Mouse (Mus musculus) MEL (cell line): Measurements from ENCODE around the gene Ildr2. TPM values are rescaled to one million over a fixed set of nuclear protein-coding genes. Genes with fewer than 3 reads are reported as not detected.

Source experiments
- DNase-seq: peaks from one replicate; pipeline ENCODE4 v3.0.0; 2011; ENCODE audit warnings: low read depth, low spot score
- H3K27ac ChIP-seq: 2 replicates; pipeline ENCODE4 v1.5.1; 2012; ENCODE audit warnings: low read depth, mild to moderate bottlenecking, control low read depth, low read length, moderate library complexity; ENCODE audit not compliant: control insufficient read depth
- H3K27me3 ChIP-seq, 2 experiments: fragments of 150-350 bp in 1 of 2; sonication (generic) in 1 of 2; 2 replicates each; pipeline ENCODE4 v1.6.1; 2012; ENCODE audit warnings: low read length in 2 of 2, mild to moderate bottlenecking in 2 of 2, improper control_type of control experiment in 1 of 2, moderate library complexity in 1 of 2; ENCODE audit not compliant: insufficient read depth in 2 of 2, control insufficient read depth in 1 of 2
- H3K36me3 ChIP-seq, 2 experiments: 2 replicates each; pipeline ENCODE4 v1.6.1; 2012 to 2014; ENCODE audit warnings: low read length in 2 of 2, improper control_type of control experiment in 1 of 2, inconsistent platforms in 1 of 2, mild to moderate bottlenecking in 1 of 2; ENCODE audit not compliant: insufficient read depth in 2 of 2, control insufficient read depth in 1 of 2
- H3K4me1 ChIP-seq, 2 experiments: fragments of 150-350 bp in 1 of 2; sonication (generic) in 1 of 2; 2 replicates each; pipeline ENCODE4 v1.6.1; 2012; ENCODE audit warnings: low read length in 2 of 2, improper control_type of control experiment in 1 of 2, mild to moderate bottlenecking in 1 of 2; ENCODE audit not compliant: insufficient read depth in 2 of 2, control insufficient read depth in 1 of 2
- H3K4me3 ChIP-seq, 2 experiments: fragments of 150-350 bp in 1 of 2; sonication (generic) in 1 of 2; 2 replicates each; pipeline ENCODE4 v1.5.1; 2012; ENCODE audit warnings: low read depth in 2 of 2, low read length in 2 of 2, mild to moderate bottlenecking in 2 of 2, moderate library complexity in 2 of 2, control low read depth in 1 of 2, improper control_type of control experiment in 1 of 2; ENCODE audit not compliant: control insufficient read depth in 1 of 2, insufficient read depth in 1 of 2
- H3K79me2 ChIP-seq: 2 replicates; pipeline ENCODE4 v1.6.1; 2012; ENCODE audit warnings: mild to moderate bottlenecking, low read length, moderate library complexity; ENCODE audit not compliant: control insufficient read depth, poor library complexity, insufficient read depth
- H3K9ac ChIP-seq: 2 replicates; pipeline ENCODE4 v1.6.1; 2012; ENCODE audit warnings: low read depth, mild to moderate bottlenecking, control low read depth, low read length, moderate library complexity; ENCODE audit not compliant: control insufficient read depth, poor library complexity, severe bottlenecking
- H3K9me3 ChIP-seq: fragments of 150-350 bp; sonication (generic); replicated peaks from 2 replicates; pipeline ENCODE4 v1.6.1; 2012; ENCODE audit warnings: mild to moderate bottlenecking, low read length, improper control_type of control experiment, moderate library complexity; ENCODE audit not compliant: insufficient read depth
- BHLHE40 ChIP-seq: IDR thresholded peaks from 2 replicates; pipeline ENCODE4 v1.6.1; 2012; ENCODE audit warnings: low read depth, mild to moderate bottlenecking, inconsistent platforms, low read length, improper control_type of control experiment, borderline replicate concordance
- CHD1 ChIP-seq: IDR thresholded peaks from 2 replicates; pipeline ENCODE4 v1.6.1; 2012; ENCODE audit warnings: low read depth, mild to moderate bottlenecking, inconsistent platforms, low read length, improper control_type of control experiment
- CTCF ChIP-seq, 3 experiments: IDR thresholded peaks in 2 of 3; conservative IDR thresholded peaks in 1 of 3; 2 replicates each; pipeline ENCODE4 v1.5.1; 2011 to 2012; ENCODE audit warnings: low read length in 3 of 3, low read depth in 2 of 3, mild to moderate bottlenecking in 2 of 3, improper control_type of control experiment in 1 of 3, inconsistent platforms in 1 of 3, mixed read lengths in 1 of 3, moderate library complexity in 1 of 3; ENCODE audit not compliant: control insufficient read depth in 1 of 3, insufficient read depth in 1 of 3, poor library complexity in 1 of 3, severe bottlenecking in 1 of 3
- ELF1 ChIP-seq: IDR thresholded peaks from 2 replicates; pipeline ENCODE4 v1.6.1; 2014; ENCODE audit warnings: low read depth, mild to moderate bottlenecking, inconsistent platforms, low read length, improper control_type of control experiment, moderate library complexity
- ETS1 ChIP-seq: IDR thresholded peaks from 2 replicates; pipeline ENCODE4 v1.6.1; 2012; ENCODE audit warnings: low read depth, mild to moderate bottlenecking, inconsistent platforms, low read length, improper control_type of control experiment, moderate library complexity
- GABPA ChIP-seq: IDR thresholded peaks from 2 replicates; pipeline ENCODE4 v1.6.1; 2012; ENCODE audit warnings: low read depth, mild to moderate bottlenecking, inconsistent platforms, low read length, improper control_type of control experiment, moderate library complexity
- JUND ChIP-seq: IDR thresholded peaks from 2 replicates; pipeline ENCODE4 v1.6.1; 2011; ENCODE audit warnings: low read depth, mild to moderate bottlenecking, improper control_type of control experiment, low read length
- KAT2A ChIP-seq: conservative IDR thresholded peaks from 2 replicates; pipeline ENCODE4 v1.6.1; 2012; ENCODE audit warnings: low read depth, low read length, improper control_type of control experiment, inconsistent platforms
- MAX ChIP-seq: IDR thresholded peaks from 2 replicates; pipeline ENCODE4 v1.6.1; 2011; ENCODE audit warnings: low read length, improper control_type of control experiment
- MEF2A ChIP-seq: IDR thresholded peaks from 2 replicates; pipeline ENCODE4 v1.6.1; 2014; ENCODE audit warnings: low read depth, mild to moderate bottlenecking, inconsistent platforms, low read length, improper control_type of control experiment; ENCODE audit not compliant: poor library complexity, insufficient replicate concordance, severe bottlenecking; ENCODE audit errors: extremely low read depth
- MYB ChIP-seq: IDR thresholded peaks from 2 replicates; pipeline ENCODE4 v1.6.1; 2011; ENCODE audit warnings: mild to moderate bottlenecking, low read depth, low read length, improper control_type of control experiment
- MYC ChIP-seq: IDR thresholded peaks from 2 replicates; pipeline ENCODE4 v1.6.1; 2011; ENCODE audit warnings: low read depth, mild to moderate bottlenecking, low read length, improper control_type of control experiment, moderate library complexity
- NELFE ChIP-seq: IDR thresholded peaks from 2 replicates; pipeline ENCODE4 v1.6.1; 2011; ENCODE audit warnings: low read depth, low read length, improper control_type of control experiment
- NRF1 ChIP-seq: IDR thresholded peaks from 2 replicates; pipeline ENCODE4 v1.6.1; 2014; ENCODE audit warnings: low read depth, mild to moderate bottlenecking, inconsistent platforms, low read length, improper control_type of control experiment, moderate library complexity; ENCODE audit not compliant: poor library complexity, insufficient read depth, severe bottlenecking
- POLR2A ChIP-seq, 2 experiments: IDR thresholded peaks; 2 replicates each; pipeline ENCODE4 v1.6.1; 2011 to 2012; ENCODE audit warnings: low read length in 2 of 2, mild to moderate bottlenecking in 2 of 2, control low read depth in 1 of 2, improper control_type of control experiment in 1 of 2, low read depth in 1 of 2, moderate library complexity in 1 of 2; ENCODE audit not compliant: control insufficient read depth in 1 of 2, insufficient read depth in 1 of 2, poor library complexity in 1 of 2
- RCOR1 ChIP-seq: IDR thresholded peaks from 2 replicates; pipeline ENCODE4 v1.6.1; 2012; ENCODE audit warnings: low read depth, mild to moderate bottlenecking, inconsistent platforms, low read length, improper control_type of control experiment
- SIN3A ChIP-seq: IDR thresholded peaks from 2 replicates; pipeline ENCODE4 v1.6.1; 2012; ENCODE audit warnings: low read length, improper control_type of control experiment, inconsistent platforms
- SMC3 ChIP-seq: IDR thresholded peaks from 2 replicates; pipeline ENCODE4 v1.6.1; 2011; ENCODE audit warnings: low read depth, low read length, improper control_type of control experiment
- TAL1 ChIP-seq: IDR thresholded peaks from 2 replicates; pipeline ENCODE4 v1.6.1; 2012; ENCODE audit warnings: mild to moderate bottlenecking, inconsistent platforms, low read length, moderate library complexity, mixed read lengths
- TCF12 ChIP-seq: IDR thresholded peaks from 2 replicates; pipeline ENCODE4 v1.6.1; 2014; ENCODE audit warnings: low read depth, mild to moderate bottlenecking, inconsistent platforms, low read length, improper control_type of control experiment, moderate library complexity
- UBTF ChIP-seq: IDR thresholded peaks from 2 replicates; pipeline ENCODE4 v1.6.1; 2012; ENCODE audit warnings: low read depth, mild to moderate bottlenecking, inconsistent platforms, low read length, improper control_type of control experiment, moderate library complexity, borderline replicate concordance; ENCODE audit not compliant: insufficient read depth
- USF1 ChIP-seq: IDR thresholded peaks from 2 replicates; pipeline ENCODE4 v1.6.1; 2014; ENCODE audit warnings: low read depth, mild to moderate bottlenecking, inconsistent platforms, low read length, improper control_type of control experiment, moderate library complexity
- USF2 ChIP-seq, 2 experiments: IDR thresholded peaks; 2 replicates each; pipeline ENCODE4 v1.6.1; 2011 to 2012; ENCODE audit warnings: improper control_type of control experiment in 2 of 2, low read length in 2 of 2, borderline replicate concordance in 1 of 2, inconsistent platforms in 1 of 2, low read depth in 1 of 2, mild to moderate bottlenecking in 1 of 2; ENCODE audit not compliant: insufficient read depth in 1 of 2
- ZC3H11A ChIP-seq: IDR thresholded peaks from 2 replicates; pipeline ENCODE4 v1.6.1; 2012; ENCODE audit warnings: low read depth, mild to moderate bottlenecking, inconsistent platforms, low read length, improper control_type of control experiment
- ZKSCAN1 ChIP-seq: IDR thresholded peaks from 2 replicates; pipeline ENCODE4 v1.6.1; 2012; ENCODE audit warnings: low read depth, mild to moderate bottlenecking, inconsistent platforms, low read length, improper control_type of control experiment, moderate library complexity
- ZMIZ1 ChIP-seq: IDR thresholded peaks from 2 replicates; pipeline ENCODE4 v1.6.1; 2012; ENCODE audit warnings: low read depth, mild to moderate bottlenecking, inconsistent platforms, low read length, improper control_type of control experiment, moderate library complexity
- polyA plus RNA-seq, 2 experiments: library from polyadenylated mRNA; stranded (reverse) in 1 of 2; unstranded in 1 of 2; fragments of >175 nt in 1 of 2; fragments of >200 nt in 1 of 2; gene quantifications; 2 replicates each; pipeline versions ENCODE4 v1.2.1 to v1.2.4; 2012; ENCODE audit warnings: low replicate concordance in 2 of 2, low read depth in 1 of 2; ENCODE audit not compliant: insufficient read length in 2 of 2, insufficient read depth in 1 of 2, missing spikeins in 1 of 2
- total RNA-seq: library from RNA; depleted of rRNA; stranded (reverse); fragments of 300-350 nt; gene quantifications from 2 replicates; pipeline ENCODE4 v1.2.3, GENCODE M21; 2012

Ildr2 gene
- total and polyA plus RNA-seq, 3 experiments: not detected

GRCm38 (mm10) chr1:166346906-166347305, 93.0 kb downstream of the Ildr2 start:
- H3K27me3 ChIP-seq: peaks cover 0 to 3% of the 10 kb centered on the region in 2 experiments; a peak in 2 of 4 replicates
- no peak overlapping the region for H3K27ac ChIP-seq
- H3K9ac ChIP-seq: no peak overlapping the region
- no peaks in the 10 kb centered on the region for H3K9me3 ChIP-seq
- H3K4me3 ChIP-seq: no peak overlapping the region
- TF ChIP-seq NRF1 (no peak), RCOR1 (no peak), TCF12 (no peak), MYC (no peak), GABPA (no peak), SMC3 (no peak), POLR2A (IDR thresholded peaks at IDR 0.05; ENCODE audit: control insufficient read depth in 1 of 2, insufficient read depth in 1 of 2, low read depth in 1 of 2, low read length in 2 of 2, poor library complexity in 1 of 2) (no peak), SIN3A (no peak), NELFE (no peak), MYB (no peak), USF1 (no peak), USF2 (IDR thresholded peaks at IDR 0.05; ENCODE audit: borderline replicate concordance in 1 of 2, insufficient read depth in 1 of 2, low read depth in 1 of 2, low read length in 2 of 2) (no peak), ZKSCAN1 (no peak), CTCF (IDR thresholded peaks at IDR 0.05 in 2 of 3, conservative IDR thresholded peaks at IDR 0.05 in 1 of 3; ENCODE audit: control insufficient read depth in 1 of 3, insufficient read depth in 1 of 3, low read depth in 2 of 3, low read length in 3 of 3, poor library complexity in 1 of 3, severe bottlenecking in 1 of 3) (no peak), BHLHE40 (no peak)
- DNase-seq: no peak
- H3K36me3 ChIP-seq: no peaks in the 10 kb centered on the region
- H3K79me2 ChIP-seq: no peaks in the 10 kb centered on the region
- no peaks in the 10 kb centered on the region for H3K4me1 ChIP-seq

DNA sequence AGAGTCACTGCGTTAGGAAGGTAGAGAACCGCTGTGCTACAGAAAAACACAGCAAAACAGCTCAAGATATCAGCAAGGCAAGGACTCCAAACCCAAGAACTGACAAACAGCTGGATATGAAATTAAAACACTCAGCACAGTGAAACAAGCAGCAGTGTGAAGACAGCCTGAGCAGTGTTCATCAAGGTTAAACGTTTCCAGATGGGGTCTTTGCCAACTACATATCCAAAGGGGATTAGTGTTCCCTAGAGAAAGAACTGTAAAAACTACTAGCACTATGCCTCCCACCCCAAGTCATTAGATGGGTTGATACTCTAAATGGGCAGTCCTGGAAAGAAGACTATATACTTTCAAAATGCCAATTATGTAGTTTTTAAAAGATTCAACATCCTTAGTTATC, 95.4 kb downstream of the Ildr2 start:
- DNase-seq: no peak

More for the DNA sequence above, 95.4 kb downstream of the Ildr2 start:
- no peak overlapping the region for H3K4me3 ChIP-seq
- peaks cover 0 to 2% of the 10 kb centered on the region in 2 experiments; a peak in 1 of 4 replicates for H3K27me3 ChIP-seq
- no peak for TF ChIP-seq TCF12
- no peak for TF ChIP-seq MAX
- TF ChIP-seq KAT2A: no peak
- TF ChIP-seq BHLHE40: no peak
- TF ChIP-seq ZMIZ1: no peak
- no peak for TF ChIP-seq SMC3
- TF ChIP-seq JUND: no peak
- TF ChIP-seq CHD1: no peak
- no peak for TF ChIP-seq ELF1
- no peak for TF ChIP-seq ZKSCAN1
- TF ChIP-seq ZC3H11A: no peak
- no peak for TF ChIP-seq MYC
- TF ChIP-seq ETS1: no peak
- no peak for TF ChIP-seq MEF2A
- no peak for TF ChIP-seq GABPA
- no peak for TF ChIP-seq UBTF
- TF ChIP-seq SIN3A: no peak
- no peak for TF ChIP-seq TAL1
- no peak for TF ChIP-seq NRF1
- H3K9me3 ChIP-seq: no peaks in the 10 kb centered on the region
- no peak overlapping the region for H3K9ac ChIP-seq
- H3K27ac ChIP-seq: no peak overlapping the region
- H3K36me3 ChIP-seq: no peaks in the 10 kb centered on the region
- H3K79me2 ChIP-seq: no peaks in the 10 kb centered on the region
- H3K4me1 ChIP-seq: no peaks in the 10 kb centered on the region
